Mouse (Mus musculus): ENCODE data around the gene Reps2.
A peak's percentile ranks its signal among the peaks of the same experiment; 100 is the strongest.

Gene Reps2

GRCm38 (mm10) chrX:162589173-162589805 lies 54.2 kb downstream of the Reps2 start:
- DNase-seq, result no peak

- no peak for DNase-seq
Observed at GRCm38 (mm10) chrX:162584349-162584748, 59.1 kb downstream of the Reps2 start.

GRCm38 (mm10) chrX:162580521-162580920 lies 62.9 kb downstream of the Reps2 start:
- DNase-seq, result no peak

GRCm38 (mm10) chrX:162568439-162568838 lies 75.0 kb downstream of the Reps2 start:
- no peak for DNase-seq

- DNase-seq, result no peak
Observed at GRCm38 (mm10) chrX:162565501-162565900, 77.9 kb downstream of the Reps2 start.

GRCm38 (mm10) chrX:162556459-162556841 lies 87.0 kb downstream of the Reps2 start:
- DNase-seq, result no peak

- DNase-seq, result no peak
Observed at GRCm38 (mm10) chrX:162555729-162556458, 87.6 kb downstream of the Reps2 start.

- DNase-seq, result no peak
Observed at GRCm38 (mm10) chrX:162554513-162554912, 88.9 kb downstream of the Reps2 start.

GRCm38 (mm10) chrX:162552383-162552782 lies 91.1 kb downstream of the Reps2 start:
- no peak for DNase-seq

GRCm38 (mm10) chrX:162545037-162545436 lies 98.4 kb downstream of the Reps2 start:
- DNase-seq, result no peak

- DNase-seq, result no peak
Observed at GRCm38 (mm10) chrX:162542576-162543227, 100.7 kb downstream of the Reps2 start.

GRCm38 (mm10) chrX:162541961-162542360 lies 101.5 kb downstream of the Reps2 start:
- DNase-seq, result no peak

- DNase-seq, result no peak
Observed at GRCm38 (mm10) chrX:162531016-162531415, 112.4 kb downstream of the Reps2 start.

GRCm38 (mm10) chrX:162527240-162527639 lies 116.2 kb downstream of the Reps2 start:
- DNase-seq, result peak; percentile 48

- DNase-seq, result no peak
Observed at GRCm38 (mm10) chrX:162521831-162522514, 121.5 kb downstream of the Reps2 start.

GRCm38 (mm10) chrX:162521197-162521596 lies 122.3 kb downstream of the Reps2 start:
- no peak for DNase-seq

- no peak for DNase-seq
Observed at GRCm38 (mm10) chrX:162520374-162520773, 123.1 kb downstream of the Reps2 start.

GRCm38 (mm10) chrX:162510426-162510980 lies 132.9 kb downstream of the Reps2 start:
- no peak for DNase-seq

- DNase-seq, result no peak
Observed at GRCm38 (mm10) chrX:162505186-162505585, 138.3 kb downstream of the Reps2 start.

GRCm38 (mm10) chrX:162503436-162503835 lies 140.0 kb downstream of the Reps2 start:
- peak; percentile 7 for DNase-seq

- no peak for DNase-seq
Observed at GRCm38 (mm10) chrX:162500962-162501361, 142.5 kb downstream of the Reps2 start.

- DNase-seq, result no peak
Observed at GRCm38 (mm10) chrX:162496485-162496884, 147.0 kb downstream of the Reps2 start.

- DNase-seq, result no peak
Observed at GRCm38 (mm10) chrX:162488630-162489029, 154.8 kb downstream of the Reps2 start.

All from right cerebral cortex, postnatal 4 days (tissue).